Mouse (Mus musculus) CD4-positive, CD25-positive, alpha-beta regulatory T cell, adult 4 months (primary cell): ENCODE results near the gene Gm5134. TPM values are rescaled to one million over a fixed set of nuclear protein-coding genes. Genes with fewer than 3 reads are reported as not detected.
A peak's percentile ranks its signal among the peaks of the same experiment; 100 is the strongest.
"Not testable (repeated sequence)": the region's sequence is repeated elsewhere in the genome, so short reads cannot be mapped to it uniquely, and the experiment has no call there.

Source experiments
- ATAC-seq: one replicate; pipeline ENCODE4 v1.8.0; 2017
- polyA plus RNA-seq, 2 experiments: library from polyadenylated mRNA; unstranded; fragments of 100-300 nt; shearing (Covaris generic); gene quantifications; one replicate each; pipeline ENCODE4 v1.2.1; 2017

The Gm5134 gene
- polyA plus RNA-seq, 2 experiments from 2014 or later: 0.55 to 1.1 TPM

- ATAC-seq: not testable (repeated sequence)
These were observed 40.4 kb downstream of the Gm5134 start for GRCm38 (mm10) chr10:75994531-75995210.

DNA sequence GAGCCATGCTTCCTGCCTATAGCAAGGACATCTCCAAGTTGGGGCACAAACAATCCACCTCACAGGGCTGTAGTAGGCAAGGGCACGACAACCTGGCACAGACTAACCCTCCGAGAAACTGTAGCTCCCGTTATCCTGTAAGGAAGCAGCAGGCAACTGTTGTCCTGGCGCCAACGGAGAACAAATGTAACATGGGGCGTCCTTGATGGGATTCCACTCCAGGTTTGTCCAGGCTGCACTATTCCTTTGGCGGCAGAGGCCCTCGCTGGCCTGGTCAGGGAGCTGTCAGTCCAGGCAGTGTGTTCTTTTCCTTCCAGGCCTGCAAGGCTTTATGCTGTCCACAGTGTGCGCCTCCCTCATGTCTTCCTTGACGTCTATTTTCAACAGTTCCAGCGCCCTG lies 41.1 kb downstream of the Gm5134 start:
- no peak for ATAC-seq

DNA sequence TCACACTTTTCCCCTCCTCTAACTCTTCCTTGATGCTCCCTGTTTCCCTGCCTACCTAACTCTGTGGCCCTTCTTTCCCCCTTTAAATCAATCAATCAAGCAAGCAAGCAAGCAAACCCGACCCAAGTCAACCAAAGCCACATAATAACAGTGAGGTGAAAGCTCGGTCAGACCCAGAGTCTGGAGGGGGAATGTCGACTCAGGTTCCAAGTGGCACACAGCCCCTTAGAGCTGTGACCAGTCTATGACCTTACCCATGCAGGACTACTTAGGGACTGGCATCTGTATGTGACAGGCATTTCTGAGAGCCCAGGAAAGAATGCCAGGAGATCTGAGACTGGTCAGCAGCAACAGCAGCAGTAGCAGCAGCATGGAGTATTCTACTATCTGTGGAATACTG lies 42.0 kb downstream of the Gm5134 start:
- ATAC-seq: no peak

- ATAC-seq: no peak
These were observed 46.8 kb downstream of the Gm5134 start for GRCm38 (mm10) chr10:76001160-76001559.

DNA sequence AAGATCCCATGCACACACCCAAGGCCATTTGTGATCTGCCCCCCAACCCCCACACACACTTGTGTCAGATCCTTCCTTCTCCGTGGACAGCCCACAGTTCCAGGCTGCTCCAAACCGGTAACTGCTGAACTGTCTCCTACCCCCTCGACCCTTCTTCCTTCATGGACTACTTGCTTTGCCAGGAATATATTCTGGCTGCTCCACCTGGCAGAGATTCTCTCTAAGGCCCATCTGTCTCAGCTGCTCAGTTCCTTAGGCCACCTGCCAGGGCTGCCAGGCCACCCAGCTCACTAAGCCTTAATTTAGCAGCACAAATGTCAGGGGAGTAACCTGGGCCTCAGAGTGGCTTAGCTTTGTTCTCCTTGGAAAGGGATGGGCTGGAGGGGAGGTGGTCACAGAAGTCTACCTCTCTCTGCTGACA lies 47.8 kb downstream of the Gm5134 start:
- ATAC-seq: no peak

DNA sequence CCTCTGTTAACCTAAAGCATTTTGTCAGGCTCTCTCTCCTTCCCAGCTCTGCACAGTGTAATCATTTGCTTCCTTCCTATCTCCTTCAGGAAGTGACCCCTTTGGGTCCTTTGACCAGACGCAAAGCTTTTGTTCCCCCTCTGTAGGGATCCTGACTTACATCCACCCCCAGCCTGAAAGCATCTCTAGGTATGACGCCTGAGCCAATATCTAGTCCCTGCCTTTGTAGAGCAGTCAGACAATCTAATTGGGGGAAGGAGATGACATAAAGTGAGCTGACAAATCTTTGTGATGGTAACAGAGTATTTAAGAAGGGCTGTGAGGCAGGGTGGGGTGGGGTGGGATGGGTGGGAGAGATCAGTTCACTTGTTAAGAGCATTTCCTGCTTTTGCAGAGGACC lies 48.3 kb downstream of the Gm5134 start:
- ATAC-seq: no peak

GRCm38 (mm10) chr10:76003221-76003620 lies 48.9 kb downstream of the Gm5134 start:
- ATAC-seq: no peak

DNA sequence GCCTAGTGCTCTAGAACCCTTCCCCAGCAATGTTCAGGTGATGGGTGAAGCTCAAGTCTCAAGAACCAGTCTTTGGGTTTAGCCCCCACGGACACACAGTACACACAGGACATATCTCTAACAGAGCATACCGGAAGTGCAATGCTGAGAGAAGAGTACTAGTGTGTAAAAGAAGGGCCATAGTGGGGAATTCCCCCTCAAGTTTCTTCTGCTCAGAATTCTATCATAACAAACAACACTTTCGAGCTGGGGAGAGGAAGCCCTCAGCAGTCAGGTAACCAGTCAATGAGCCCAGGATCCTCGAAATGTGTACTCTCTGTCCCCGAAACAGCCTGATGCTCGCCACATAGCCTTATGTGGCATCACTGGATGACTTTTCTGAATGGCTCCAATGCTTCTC lies 52.1 kb downstream of the Gm5134 start:
- ATAC-seq: peak; percentile 99

GRCm38 (mm10) chr10:76009812-76010211 lies 55.5 kb downstream of the Gm5134 start:
- ATAC-seq: no peak

- no peak for ATAC-seq
These were observed 58.6 kb downstream of the Gm5134 start for GRCm38 (mm10) chr10:76012922-76013321.

GRCm38 (mm10) chr10:76016886-76017285 lies 62.6 kb downstream of the Gm5134 start:
- ATAC-seq: no peak

DNA sequence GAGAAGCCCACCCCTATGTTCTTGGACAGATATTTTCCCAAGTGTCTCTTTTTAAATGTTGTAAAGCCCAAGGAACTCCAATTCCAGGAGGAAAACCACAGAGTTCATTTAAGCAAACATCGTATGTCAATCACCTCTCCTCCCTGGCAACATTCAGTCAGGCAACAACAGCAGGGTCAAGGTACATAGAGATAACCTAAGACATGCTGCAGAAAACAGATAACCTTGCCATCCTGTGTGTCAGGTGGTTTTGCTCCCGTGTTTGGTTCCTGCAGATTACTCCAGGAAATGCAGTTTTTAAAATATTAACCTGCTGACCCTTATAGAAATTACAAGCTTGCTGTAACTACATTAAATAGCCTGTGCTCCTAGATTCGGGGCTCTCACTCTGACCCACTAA lies 67.4 kb downstream of the Gm5134 start:
- no peak for ATAC-seq

GRCm38 (mm10) chr10:76023921-76024320 lies 69.6 kb downstream of the Gm5134 start:
- no peak for ATAC-seq

GRCm38 (mm10) chr10:76025470-76026190 lies 71.3 kb downstream of the Gm5134 start:
- no peak for ATAC-seq

DNA sequence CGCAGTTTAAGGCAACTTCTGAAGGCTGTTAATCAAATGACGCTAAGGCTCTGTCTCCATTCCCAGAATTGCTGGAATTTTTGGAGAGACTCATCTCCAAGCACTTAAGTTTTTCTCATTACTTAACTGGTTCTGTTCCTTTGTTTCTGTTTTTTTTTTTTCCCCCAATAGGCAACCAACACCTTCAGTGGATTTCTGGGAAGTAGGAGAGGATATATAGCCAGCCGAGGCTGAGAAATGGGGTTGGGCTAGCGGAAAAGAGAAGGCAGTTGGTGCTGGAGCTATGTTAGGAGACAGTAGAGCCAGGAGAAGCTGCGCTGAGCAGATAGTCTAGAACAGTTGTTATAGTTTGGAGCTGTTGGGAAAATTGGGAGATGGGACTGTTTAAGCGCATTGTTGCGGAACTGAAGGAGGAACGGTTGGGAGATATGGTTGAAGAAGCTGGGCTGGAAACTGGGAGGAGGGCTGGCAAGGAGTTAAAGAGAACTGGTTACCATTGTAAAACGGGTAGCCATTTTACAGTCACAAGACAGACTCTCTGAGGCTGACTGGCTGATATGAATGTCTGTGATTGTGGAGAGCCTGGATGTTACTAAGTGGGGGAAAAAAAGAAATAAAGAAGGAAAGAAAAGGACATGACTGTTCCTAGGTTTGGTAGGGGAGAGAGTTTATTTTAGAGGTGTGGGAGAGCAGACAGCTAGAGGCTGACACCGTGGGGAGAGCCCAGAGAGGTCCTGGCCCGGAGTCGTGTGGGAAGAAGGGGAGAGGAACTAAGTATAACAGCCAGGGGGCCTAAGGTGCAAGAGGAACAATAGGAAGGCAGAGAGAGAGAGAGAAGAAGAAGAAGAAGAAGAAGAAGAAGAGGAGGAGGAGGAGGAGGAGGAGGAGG lies 73.1 kb downstream of the Gm5134 start:
- no peak for ATAC-seq

DNA sequence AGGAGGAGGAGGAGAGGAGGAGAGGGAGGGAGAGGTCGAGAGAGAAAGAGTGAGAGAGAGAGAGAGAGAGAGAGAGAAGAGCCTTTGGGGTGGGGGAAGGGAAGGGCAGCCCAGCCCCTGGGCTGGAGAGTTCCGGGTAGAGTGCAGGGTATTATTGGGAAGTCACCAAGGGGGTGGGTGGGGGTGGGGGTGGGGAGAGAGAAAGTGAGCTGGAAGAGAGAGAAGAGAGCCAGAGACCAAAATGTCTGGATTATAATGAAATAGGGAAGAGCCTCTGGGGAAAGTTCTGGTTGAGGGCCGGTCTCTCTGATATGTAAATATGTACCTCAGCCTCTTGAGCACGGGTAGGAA lies 73.7 kb downstream of the Gm5134 start:
- no peak for ATAC-seq

- no peak for ATAC-seq
These were observed 74.1 kb downstream of the Gm5134 start for GRCm38 (mm10) chr10:76028396-76028795.

GRCm38 (mm10) chr10:76029276-76029675 lies 75.0 kb downstream of the Gm5134 start:
- ATAC-seq: no peak

- ATAC-seq: no peak
These were observed 76.2 kb downstream of the Gm5134 start for GRCm38 (mm10) chr10:76030496-76030895.

- ATAC-seq: no peak
These were observed 77.4 kb downstream of the Gm5134 start for GRCm38 (mm10) chr10:76031511-76032401.

GRCm38 (mm10) chr10:76032402-76033118 lies 78.2 kb downstream of the Gm5134 start, which contains the start of gene Zfp280b:
Gene Zfp280b (plus strand): TSS chr10:76032650.
- peak; percentile 91 for ATAC-seq

DNA sequence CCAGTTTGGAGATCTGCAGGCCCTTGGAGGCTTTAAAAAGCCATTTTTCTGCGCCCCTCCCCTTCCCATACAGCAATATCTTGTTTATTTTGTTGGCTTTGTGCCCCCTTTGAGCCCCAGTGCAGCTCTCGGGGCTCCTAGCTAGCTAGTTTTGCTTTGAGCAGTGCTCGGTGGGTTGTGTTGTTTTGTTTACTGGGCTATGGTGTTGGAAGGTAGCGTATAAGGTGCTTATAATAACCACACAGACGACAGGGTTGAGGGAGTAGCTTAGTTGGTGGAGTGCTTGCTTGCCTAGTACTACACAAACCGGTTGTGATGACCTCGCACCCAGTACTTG lies 78.8 kb downstream of the Gm5134 start:
- peak; percentile 6 for ATAC-seq
